Mouse (Mus musculus) heart, embryonic 16.5 days (tissue): ENCODE data around the gene P2rx5. TPM values are rescaled to one million over a fixed set of nuclear protein-coding genes. Genes with fewer than 3 reads are reported as not detected.

ENCODE experiments used
- ATAC-seq: fragments of 200-750 bp; cut with Nextera tagmentation; replicated peaks from 2 replicates; pipeline ENCODE4 v1.8.0; 2017; ENCODE audit warnings: moderate number of reproducible peaks; ENCODE audit not compliant: insufficient read depth, low FRiP score; ENCODE audit errors: extremely low read depth
- H3K27ac ChIP-seq: fragments of 300-500 bp; sonication (generic); 2 replicates; pipeline ENCODE4 v1.5.1; 2014; ENCODE audit warnings: mild to moderate bottlenecking, low read length, control low read depth, moderate library complexity
- H3K27me3 ChIP-seq: fragments of 300-500 bp; sonication (generic); 2 replicates; pipeline ENCODE4 v1.6.1; 2014; ENCODE audit warnings: low read length, mixed read lengths; ENCODE audit not compliant: control insufficient read depth, insufficient read depth
- H3K36me3 ChIP-seq: fragments of 300-500 bp; sonication (generic); 2 replicates; pipeline ENCODE4 v1.6.1; 2014; ENCODE audit not compliant: control insufficient read depth, insufficient read depth
- H3K4me1 ChIP-seq: fragments of 300-500 bp; sonication (generic); 2 replicates; pipeline ENCODE4 v1.6.1; 2014; ENCODE audit warnings: low read length, mixed read lengths; ENCODE audit not compliant: control insufficient read depth, insufficient read depth
- H3K4me2 ChIP-seq: fragments of 300-500 bp; sonication (generic); 2 replicates; pipeline ENCODE4 v1.6.1; 2014; ENCODE audit warnings: low read depth, mild to moderate bottlenecking, control low read depth, low read length
- H3K4me3 ChIP-seq: fragments of 300-500 bp; sonication (generic); 2 replicates; pipeline ENCODE4 v1.5.1; 2014; ENCODE audit warnings: mild to moderate bottlenecking, control low read depth, low read length
- H3K9ac ChIP-seq: fragments of 300-500 bp; sonication (generic); 2 replicates; pipeline ENCODE4 v1.6.1; 2014; ENCODE audit warnings: low read length, control low read depth
- H3K9me3 ChIP-seq: fragments of 300-500 bp; sonication (generic); replicated peaks from 2 replicates; pipeline ENCODE4 v1.6.1; 2016; ENCODE audit warnings: low read length; ENCODE audit not compliant: control insufficient read depth
- WGBS: fragments of 180-500 bp; shearing (Covaris S2); extraction: QIAGEN DNeasy Blood & Tissue Kit; methylation state at CpG from one replicate; pipeline ENCODE4 v1.1.7; 2014; 5-methylcytosine and 5-hydroxymethylcytosine counted together
- polyA plus RNA-seq: library from polyadenylated mRNA; unstranded; fragments of >200 nt; fragmentation: Nextera tagmentation; extraction: Ambion mirVana; gene quantifications from 2 replicates; pipeline ENCODE4 v1.2.1, GENCODE M21; 2015

The P2rx5 gene
- polyA plus RNA-seq, 1 experiment from 2014 or later, result 2.9 TPM

DNA sequence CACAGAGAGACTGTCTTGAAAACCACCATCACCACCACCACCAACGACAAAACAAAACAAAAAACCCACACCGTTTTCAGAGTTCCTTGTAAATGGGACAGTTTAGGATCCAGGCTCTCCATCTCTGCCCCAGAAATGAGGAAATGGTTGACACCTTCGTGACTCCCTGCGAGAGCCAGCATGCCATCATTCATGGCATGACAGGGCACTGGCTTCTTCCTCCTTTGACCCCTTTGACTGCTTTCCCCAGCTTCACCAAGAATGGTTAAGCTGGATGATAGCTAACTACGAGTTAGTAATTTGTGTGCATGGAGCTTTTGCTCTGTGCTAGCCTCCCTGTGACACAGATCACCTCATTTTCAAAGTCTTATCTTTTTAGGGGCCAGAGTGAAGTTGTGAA is 2.1 kb downstream of the P2rx5 start:
- Histone ChIP-seq H3K4me2 (no peak overlapping the region), H3K36me3 (no peaks in the 10 kb centered on the region), H3K4me3 (no peak overlapping the region), H3K4me1 (peaks cover 10% of the 10 kb centered on the region; the same call in 1 of the 2 replicates), H3K9me3 (no peaks in the 10 kb centered on the region), H3K27me3 (peaks cover 14% of the 10 kb centered on the region), H3K9ac (no peak overlapping the region), H3K27ac (no peak overlapping the region)
- WGBS, result 54% methylated on average over 5 of the region's 5 CpGs
- ATAC-seq, result no peak

DNA sequence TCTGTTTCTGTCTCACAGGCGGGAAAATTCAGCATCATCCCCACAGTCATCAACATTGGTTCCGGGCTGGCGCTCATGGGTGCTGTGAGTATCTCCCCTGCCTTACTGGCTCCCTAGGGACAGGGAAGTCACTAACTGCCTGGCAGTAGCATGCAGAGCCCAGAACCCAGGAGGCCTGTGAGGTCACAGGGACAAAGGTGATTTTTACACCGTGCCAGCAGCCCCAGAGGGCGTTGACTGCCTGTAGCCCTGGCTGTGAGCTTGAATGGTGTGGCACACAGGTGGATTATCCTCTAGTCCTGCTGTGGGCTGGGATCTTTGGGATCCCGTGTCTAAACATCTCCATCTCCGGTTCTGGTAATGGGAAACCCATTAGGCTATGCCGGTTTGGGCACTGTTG is 7.8 kb downstream of the P2rx5 start:
- H3K4me3 ChIP-seq, result no peak overlapping the region
- WGBS, result 82% methylated on average over 8 of the region's 8 CpGs

DNA sequence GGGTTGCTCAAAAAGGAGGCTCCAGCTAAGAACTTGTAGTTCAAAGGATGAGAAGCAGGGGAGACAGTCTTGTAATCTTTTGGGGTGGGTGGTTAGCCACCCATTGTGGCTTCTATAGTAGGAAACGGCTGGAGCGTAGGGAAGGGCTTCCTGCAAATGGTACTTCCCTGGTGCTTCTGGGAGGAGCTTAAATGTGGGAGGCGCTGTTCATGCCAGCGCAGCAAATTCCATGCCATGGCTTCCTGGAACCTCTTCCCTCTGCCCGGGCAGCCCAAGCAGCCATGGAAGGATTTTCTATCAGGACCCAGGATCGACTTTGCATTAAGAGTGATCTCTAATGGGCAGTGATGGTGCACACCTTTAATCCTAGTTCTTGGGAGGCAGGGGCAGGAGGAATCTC is 8.4 kb downstream of the P2rx5 start:
- Histone ChIP-seq H3K4me3 (no peak overlapping the region), H3K36me3 (no peaks in the 10 kb centered on the region), H3K9me3 (no peaks in the 10 kb centered on the region), H3K27me3 (no peaks in the 10 kb centered on the region), H3K9ac (no peak overlapping the region), H3K4me2 (no peak overlapping the region), H3K27ac (no peak overlapping the region), H3K4me1 (peaks cover 11% of the 10 kb centered on the region)
- ATAC-seq, result no peak
- WGBS, result 78% methylated on average over 6 of the region's 6 CpGs

More for the DNA sequence above, 7.8 kb downstream of the P2rx5 start:
- Histone ChIP-seq H3K36me3 (no peaks in the 10 kb centered on the region), H3K9ac (no peak overlapping the region), H3K27me3 (no peaks in the 10 kb centered on the region), H3K4me2 (no peak overlapping the region), H3K27ac (no peak overlapping the region), H3K9me3 (no peaks in the 10 kb centered on the region), H3K4me1 (peaks cover 11% of the 10 kb centered on the region)
- ATAC-seq, result no peak

DNA sequence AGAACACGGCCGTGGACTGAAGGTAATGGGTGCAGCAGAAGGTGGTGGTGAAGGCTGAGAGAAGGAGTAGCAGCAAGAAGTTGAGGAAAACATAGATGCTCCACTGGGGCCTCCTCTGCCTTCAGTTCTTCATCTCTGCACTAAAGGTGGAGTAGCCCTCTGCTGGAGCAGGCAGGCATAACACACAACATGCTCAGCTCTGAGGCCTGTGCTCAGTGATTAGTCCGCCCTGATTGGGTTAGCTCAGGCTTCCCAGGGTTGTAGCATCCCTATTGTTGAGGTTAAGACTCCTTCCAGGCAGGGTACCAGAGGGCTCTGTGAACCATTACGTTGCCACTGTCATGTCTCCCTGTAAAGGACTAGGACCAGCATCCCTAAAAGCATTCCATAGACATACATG is 9.0 kb downstream of the P2rx5 start:
- no peaks in the 10 kb centered on the region for H3K9me3 ChIP-seq
- no peak overlapping the region for H3K9ac ChIP-seq
- H3K27me3 ChIP-seq, result no peaks in the 10 kb centered on the region
- no peak overlapping the region for H3K4me3 ChIP-seq
- H3K4me1 ChIP-seq, result peaks cover 11% of the 10 kb centered on the region
- H3K36me3 ChIP-seq, result peaks cover 2% of the 10 kb centered on the region; the same call in 1 of the 2 replicates
- ATAC-seq, result 0 out of 2 replicates have a peak, but pooled peaks have one; percentile 46
- 46% methylated on average over 4 of the region's 4 CpGs for WGBS
- no peak overlapping the region for H3K4me2 ChIP-seq
- H3K27ac ChIP-seq, result no peak overlapping the region

DNA sequence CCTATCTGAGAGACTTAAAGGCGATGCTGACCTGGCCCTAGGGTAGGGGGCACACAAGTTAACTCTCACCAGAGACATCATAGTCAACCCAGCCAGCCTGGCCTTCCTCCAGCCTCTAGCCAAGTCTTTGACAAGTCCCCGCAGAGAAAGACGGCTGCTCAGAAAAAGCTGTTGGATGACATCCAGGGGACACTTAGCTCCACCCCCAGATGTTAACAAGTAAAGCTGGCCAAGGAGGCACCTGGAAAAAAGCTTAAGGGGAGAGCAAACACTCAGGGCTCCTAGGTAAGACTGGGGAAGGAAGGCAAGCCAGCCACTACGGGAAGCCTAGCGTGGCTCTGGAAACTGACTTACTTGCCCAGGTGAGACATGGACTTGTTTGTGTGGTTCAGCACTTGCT is 12.0 kb downstream of the P2rx5 start:
- Histone ChIP-seq H3K27me3 (no peaks in the 10 kb centered on the region), H3K36me3 (peaks cover 5% of the 10 kb centered on the region; the same call in 1 of the 2 replicates), H3K4me1 (peaks cover 25% of the 10 kb centered on the region), H3K27ac (peak overlapping the region; percentile 65), H3K4me2 (0 out of 2 replicates have a peak overlapping the region, but pooled peaks have one; percentile 5), H3K9me3 (no peaks in the 10 kb centered on the region), H3K9ac (peak overlapping the region; percentile 45), H3K4me3 (no peak overlapping the region)
- 37% methylated on average over 5 of the region's 5 CpGs for WGBS
- ATAC-seq, result no peak

DNA sequence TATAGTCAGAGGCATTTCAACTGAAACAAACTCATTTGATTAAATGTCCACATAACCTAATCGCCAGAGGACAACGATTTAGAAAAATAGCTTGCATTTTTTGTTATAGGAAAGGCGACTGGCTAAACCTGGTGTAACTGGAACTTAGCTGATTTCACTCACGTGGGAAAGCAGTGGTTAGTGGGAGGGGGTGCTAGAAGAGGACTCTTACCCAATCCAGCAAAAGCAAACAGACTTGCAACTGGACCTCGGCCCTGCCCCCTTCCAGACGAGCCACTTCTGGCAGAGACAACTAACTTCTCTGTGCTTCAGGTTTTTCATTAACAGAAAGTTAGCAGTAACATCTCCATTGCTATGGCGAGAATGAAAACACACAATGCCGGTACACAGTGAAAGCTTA is 15.4 kb downstream of the P2rx5 start:
- Histone ChIP-seq H3K4me2 (peak overlapping the region; percentile 91), H3K4me1 (peaks cover 39% of the 10 kb centered on the region), H3K9me3 (no peaks in the 10 kb centered on the region), H3K27ac (no peak overlapping the region), H3K36me3 (peaks cover 5% of the 10 kb centered on the region; the same call in 1 of the 2 replicates), H3K4me3 (peak overlapping the region; percentile 98), H3K9ac (peak overlapping the region; percentile 91), H3K27me3 (no peaks in the 10 kb centered on the region)
- no peak for ATAC-seq
- 39% methylated on average over 8 of the region's 8 CpGs for WGBS

DNA sequence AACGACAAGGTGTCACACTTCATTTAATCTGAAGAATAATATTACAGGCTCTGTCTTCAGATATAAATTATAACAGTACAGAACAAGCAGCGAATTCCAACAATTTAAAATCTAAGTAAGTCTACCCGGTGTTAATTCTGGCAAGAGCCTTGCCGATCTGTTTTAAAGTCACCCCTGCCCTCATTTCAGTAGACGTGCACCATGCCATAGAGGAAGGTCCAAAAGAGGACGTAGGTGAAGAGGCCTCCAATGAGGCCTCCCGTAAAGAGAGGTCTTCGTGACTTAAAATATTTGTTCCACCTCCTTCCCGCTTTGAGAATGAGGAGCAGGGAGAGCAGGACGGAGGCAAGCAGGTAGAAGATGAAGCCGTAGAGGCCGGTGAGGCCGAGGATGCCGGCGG is 16.0 kb downstream of the P2rx5 start:
- Histone ChIP-seq H3K36me3 (peaks cover 5% of the 10 kb centered on the region; the same call in 1 of the 2 replicates), H3K9me3 (no peaks in the 10 kb centered on the region), H3K27me3 (no peaks in the 10 kb centered on the region), H3K27ac (peak overlapping the region; percentile 87), H3K4me3 (peak overlapping the region; percentile 98), H3K9ac (peak overlapping the region; percentile 91), H3K4me1 (peaks cover 39% of the 10 kb centered on the region), H3K4me2 (peak overlapping the region; percentile 91)
- under 1% methylated on average over 15 of the region's 15 CpGs for WGBS
- no peak for ATAC-seq

DNA sequence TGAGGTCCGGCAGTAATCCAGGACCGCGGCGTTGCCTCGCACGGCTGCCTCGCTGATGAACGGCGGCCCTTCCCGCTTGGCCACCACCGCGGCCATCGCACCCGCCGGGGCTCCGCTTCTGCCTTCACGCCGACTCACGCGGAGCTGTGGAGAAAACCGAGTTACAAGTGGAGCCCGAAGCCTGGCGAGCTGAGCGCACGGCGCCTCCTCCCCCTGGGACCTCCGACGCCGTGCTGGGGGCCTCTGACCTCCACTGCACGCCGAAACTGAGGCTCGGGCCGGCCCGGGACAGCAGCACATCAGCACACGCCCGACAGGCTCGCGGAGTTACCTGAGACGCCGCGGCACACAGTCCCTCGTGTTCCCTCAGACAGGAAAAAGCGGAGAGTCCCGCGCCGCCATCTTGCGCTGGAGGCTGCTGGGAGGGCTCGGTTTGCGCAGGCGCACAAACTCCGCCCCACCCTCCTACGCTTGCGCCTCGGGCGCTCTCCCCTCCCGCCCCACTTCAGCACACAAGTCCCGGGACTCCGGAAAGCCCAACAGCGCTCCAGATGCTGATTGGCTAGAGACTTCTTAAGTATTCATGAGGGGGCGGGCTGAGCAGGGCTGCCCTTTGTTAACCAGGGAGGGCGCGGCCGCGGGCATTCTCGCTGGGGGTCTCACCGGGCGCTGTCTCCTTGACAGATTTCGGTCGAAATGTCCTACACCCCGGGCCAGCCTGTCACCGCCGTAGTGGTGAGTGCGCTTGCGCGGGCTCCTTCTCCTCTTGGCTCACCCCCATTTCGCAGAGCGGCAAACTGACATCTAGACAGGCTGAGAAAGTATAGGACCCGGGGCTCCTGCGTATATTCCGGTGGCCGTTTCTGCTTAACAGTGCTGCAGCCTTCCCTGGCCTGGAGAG is 16.6 kb downstream of the P2rx5 start, which contains the start of the genes Emc6 and Tax1bp3:
Gene Emc6 (minus strand): TSS at position 430 of the 901 bp plus-strand sequence.
Gene Tax1bp3 (plus strand): TSS at position 476 of the 901 bp plus-strand sequence.
- under 1% methylated on average over 80 of the region's 81 CpGs for WGBS
- peak within 1 kb of the TSS; percentile 91 for H3K4me2 ChIP-seq
- peak within 1 kb of the TSS; percentile 98 for H3K4me3 ChIP-seq
- H3K9me3 ChIP-seq, result no peaks in the 10 kb centered on the region
- peaks cover 5% of the 10 kb centered on the region; the same call in 1 of the 2 replicates for H3K36me3 ChIP-seq
- H3K9ac ChIP-seq, result peak within 1 kb of the TSS; percentile 97
- peak within 1 kb of the TSS; percentile 100 for H3K27ac ChIP-seq
- peak; percentile 98 for ATAC-seq
- peaks cover 37% of the 10 kb centered on the region for H3K4me1 ChIP-seq
- no peaks in the 10 kb centered on the region for H3K27me3 ChIP-seq

DNA sequence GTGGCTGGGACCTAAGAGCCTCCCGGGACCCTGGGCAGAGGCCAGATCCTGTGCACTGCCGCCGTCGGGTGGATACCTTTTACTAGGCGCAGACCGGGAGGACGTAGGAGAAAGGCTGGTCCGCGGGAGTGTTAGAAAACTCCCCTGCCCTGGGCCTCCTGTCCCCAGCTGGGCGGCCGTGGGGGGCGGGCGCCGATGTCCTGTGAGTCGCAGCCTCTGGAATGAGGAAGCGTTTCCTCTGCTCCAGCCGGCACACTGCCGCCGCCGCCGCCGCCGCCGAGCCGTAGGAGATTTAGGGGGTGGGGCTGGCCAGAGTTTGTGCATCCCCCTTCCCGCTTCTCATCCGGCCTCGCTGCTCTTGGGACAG is 17.3 kb downstream of the P2rx5 start:
- no peaks in the 10 kb centered on the region for H3K9me3 ChIP-seq
- H3K27ac ChIP-seq, result peak overlapping the region; percentile 100
- H3K36me3 ChIP-seq, result peaks cover 10% of the 10 kb centered on the region
- ATAC-seq, result peak; percentile 89
- H3K4me3 ChIP-seq, result peak overlapping the region; percentile 98
- peak overlapping the region; percentile 83 for H3K4me2 ChIP-seq
- under 1% methylated on average over 27 of the region's 28 CpGs for WGBS
- H3K4me1 ChIP-seq, result peaks cover 31% of the 10 kb centered on the region
- no peaks in the 10 kb centered on the region for H3K27me3 ChIP-seq
- peak overlapping the region; percentile 97 for H3K9ac ChIP-seq
